Mouse (Mus musculus): ENCODE measurements around the gene Wbp1.

The Wbp1 gene

DNA sequence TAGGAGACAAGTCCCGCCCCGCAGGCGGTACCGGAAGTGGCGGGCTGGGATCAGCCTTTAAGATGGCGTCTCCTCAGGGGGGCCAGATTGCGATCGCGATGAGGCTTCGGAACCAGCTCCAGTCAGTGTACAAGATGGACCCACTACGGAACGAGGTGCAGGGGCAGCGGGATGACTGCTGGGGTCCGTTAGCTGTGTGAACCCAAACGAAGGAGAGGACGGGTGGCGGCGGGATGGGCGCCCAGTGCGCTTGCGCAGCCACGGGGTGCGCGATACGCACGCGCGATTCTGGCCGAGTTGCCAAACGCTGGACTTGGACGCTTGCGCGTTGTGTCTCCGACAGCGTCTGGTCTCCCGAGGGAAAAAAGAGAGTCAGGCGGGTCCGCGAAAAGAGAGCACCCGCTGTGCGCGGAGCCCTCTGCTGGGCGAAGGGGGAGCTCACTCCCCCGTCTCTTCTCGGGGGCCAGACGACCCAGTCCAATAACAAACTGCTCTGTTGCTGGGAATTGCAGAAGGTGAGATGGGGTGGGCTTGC, 43.0 kb downstream of the Wbp1 start:
- DNase-seq, result peak; percentile 97

DNA sequence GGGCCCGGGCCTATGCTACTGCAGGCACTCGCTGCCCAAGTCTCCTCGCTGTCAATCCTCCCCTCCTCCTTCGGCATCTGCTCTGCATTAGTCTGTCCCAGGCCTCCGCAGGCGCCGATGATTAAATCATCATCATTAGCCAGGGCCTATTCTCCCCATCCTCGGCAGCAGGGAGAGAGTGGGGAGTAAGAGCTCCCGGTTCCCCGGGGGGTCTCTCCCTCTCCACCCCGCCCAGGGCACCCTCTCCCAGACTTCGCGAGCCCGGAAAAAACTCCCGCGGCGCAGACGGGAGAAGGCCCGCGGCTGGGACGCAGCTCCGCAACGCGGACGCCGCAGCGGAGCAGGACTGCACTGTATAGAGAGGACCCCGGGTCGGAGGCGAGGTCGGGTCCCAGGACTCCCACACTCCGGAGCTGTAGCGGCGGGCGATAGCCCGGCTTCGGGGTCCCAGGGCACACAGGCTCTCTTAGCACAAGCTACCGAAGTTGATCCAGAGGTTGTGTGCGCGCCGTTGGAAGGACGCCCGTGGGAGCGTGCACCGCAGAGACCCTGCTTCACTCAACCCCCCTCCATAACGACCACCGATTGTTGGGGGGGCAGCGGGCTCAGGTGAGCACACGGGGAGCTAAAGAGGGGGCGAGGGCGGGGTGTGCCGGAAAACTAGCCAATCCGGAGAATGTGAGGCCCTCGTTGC, 43.6 kb downstream of the Wbp1 start, which contains the start of gene Pcgf1:
TSS of gene Pcgf1 (plus strand) at position 240 of the 694 bp plus-strand sequence.
- DNase-seq, result peak; percentile 71

DNA sequence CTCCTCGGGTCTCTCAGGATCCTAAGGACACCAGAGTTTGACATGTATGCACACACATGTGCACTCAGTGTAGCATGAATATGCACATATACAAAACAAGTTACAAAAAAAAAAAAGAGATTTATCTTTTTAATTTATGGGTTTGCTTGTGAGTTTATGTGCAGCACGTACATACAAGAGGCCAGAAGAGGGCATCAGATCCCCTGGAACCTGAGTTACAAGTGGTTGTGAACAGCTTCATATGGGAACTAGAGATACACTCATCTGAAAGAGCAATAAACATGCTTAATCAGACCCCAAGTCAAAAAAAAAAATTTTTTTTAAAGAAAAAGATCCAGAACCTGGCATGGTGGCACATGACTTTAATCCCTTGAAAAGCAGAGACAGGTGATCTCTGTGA, 46.4 kb downstream of the Wbp1 start:
- no peak for DNase-seq

DNA sequence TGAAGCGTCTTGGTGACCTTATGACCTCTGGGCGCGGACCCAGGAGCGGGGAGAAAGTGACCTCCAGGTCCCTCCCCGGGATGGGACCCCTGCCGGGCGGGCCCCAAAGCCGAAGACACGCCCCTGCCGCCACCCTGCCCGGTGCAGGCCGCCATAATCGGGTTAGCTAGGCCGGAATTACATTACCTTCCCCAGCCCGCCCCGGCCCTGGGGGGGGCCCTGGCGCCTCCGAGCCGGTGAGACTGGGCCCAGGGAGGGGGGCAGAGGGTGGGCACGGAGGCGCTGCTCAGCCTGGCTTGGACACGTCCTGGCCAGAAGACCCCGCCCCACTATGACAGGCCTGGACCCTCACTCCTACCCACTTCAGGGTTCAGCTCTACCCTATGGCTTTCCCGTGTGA, 50.1 kb downstream of the Wbp1 start:
- peak; percentile 43 for DNase-seq

DNA sequence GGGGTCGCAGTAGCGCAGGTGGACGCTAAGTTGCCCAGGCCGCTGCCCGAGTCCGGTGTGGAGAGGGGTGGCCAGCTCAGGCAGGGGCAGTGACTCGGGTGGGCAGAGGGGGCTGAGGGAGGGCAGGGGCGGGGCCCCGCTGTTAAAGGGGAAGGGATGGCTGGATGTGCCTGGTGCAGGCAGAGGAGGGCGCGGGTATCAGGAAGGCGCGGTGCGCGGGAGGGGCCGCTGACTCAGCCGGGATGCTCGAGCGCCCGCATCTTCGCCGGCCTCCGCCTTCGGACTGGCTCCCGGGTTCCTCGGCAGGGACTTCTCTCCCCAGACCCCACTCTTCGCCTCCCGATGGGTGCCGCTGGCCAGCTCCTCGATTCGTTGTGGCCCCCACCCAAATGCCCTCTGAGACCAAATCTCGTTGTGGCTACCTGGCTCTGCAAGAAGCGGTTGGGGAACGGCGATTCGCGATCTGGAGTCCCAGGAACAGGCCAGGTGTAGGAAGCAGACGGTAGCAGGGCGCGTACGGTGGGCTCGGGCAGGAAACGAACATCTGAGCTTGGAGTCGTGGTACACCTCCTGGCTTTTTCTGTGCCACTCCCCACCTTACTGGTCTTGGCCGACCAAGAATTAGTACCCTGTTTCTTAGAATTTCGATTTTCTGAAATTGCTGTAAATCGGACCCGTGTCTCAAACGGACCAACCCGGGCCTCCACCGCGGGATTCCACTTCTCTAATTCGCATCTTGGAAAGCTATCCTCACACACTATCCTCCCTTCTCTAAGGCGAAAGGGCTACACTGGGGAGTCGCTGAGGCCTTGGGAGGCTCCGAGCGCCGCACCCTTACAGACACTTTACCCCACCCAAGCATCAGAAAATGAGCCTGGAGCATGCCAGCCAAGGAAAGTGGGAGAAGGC, 50.8 kb downstream of the Wbp1 start:
- peak; percentile 58 for DNase-seq

DNA sequence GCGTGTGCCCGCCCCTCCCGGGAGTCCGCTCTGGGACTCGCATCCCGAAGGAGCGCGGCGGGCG, 51.3 kb downstream of the Wbp1 start, which contains the start of gene Tlx2:
TSS of gene Tlx2 (minus strand) at position 47 of the 64 bp plus-strand sequence.
- DNase-seq, result no peak

DNA sequence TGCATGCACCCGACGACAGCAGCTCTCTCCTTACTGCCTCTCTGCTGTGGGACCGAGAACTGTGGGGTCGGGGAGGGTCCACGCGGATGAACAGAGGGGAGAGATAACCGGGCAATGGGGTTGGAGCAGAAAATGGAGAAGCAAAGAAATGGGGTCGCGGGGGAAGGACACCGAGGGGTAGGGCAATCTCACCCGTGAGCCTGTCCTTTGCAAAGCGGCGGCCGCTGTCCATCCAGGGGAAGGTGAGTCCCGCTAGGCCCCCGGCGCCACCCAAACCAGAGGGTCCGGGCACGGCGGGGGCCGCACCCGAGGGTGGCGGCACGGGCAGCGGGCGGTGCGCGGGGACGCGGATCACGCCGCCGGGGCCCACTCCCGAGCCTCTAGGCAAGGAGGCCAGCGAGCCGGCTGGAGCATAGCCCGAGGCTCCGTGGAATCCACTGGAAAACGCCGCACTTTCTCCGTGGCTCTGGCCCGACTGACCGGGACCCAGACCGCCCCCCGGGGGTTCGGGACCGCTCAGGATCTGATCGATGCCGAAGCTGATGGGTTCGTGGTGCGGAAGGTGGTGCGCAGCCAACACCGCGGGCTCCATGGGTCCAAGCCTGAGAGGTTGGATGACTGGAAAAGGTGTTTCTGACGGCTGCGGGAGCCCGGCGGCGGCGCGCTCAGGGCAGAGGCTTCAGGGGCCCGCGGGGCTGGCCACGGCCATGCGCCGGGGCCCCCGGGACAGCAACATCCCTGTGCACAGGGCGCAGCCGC, 51.7 kb downstream of the Wbp1 start:
- no peak for DNase-seq
